Mouse (Mus musculus): ENCODE data around the gene Spock2. TPM values are rescaled to one million over a fixed set of nuclear protein-coding genes. Genes with fewer than 3 reads are reported as not detected.

Spock2 gene
- polyA plus RNA-seq, 1 experiment from 2014 or later = 51.3 TPM

- Histone ChIP-seq H3K4me3 (ENCODE audit: low read length) (no peak overlapping the region), H3K36me3 (ENCODE audit: control insufficient read depth, insufficient read depth, low read length) (no peaks in the 10 kb centered on the region), H3K27me3 (ENCODE audit: control insufficient read depth, insufficient read depth, low read length) (no peaks in the 10 kb centered on the region; the same call in 1 of the 2 replicates), H3K4me2 (replicated peaks; ENCODE audit: low read depth, low read length) (no peak overlapping the region), H3K9me3 (ENCODE audit: control insufficient read depth, low read length) (no peaks in the 10 kb centered on the region), H3K27ac (ENCODE audit: low read depth, low read length) (no peak overlapping the region), H3K4me1 (ENCODE audit: control insufficient read depth, insufficient read depth, low read length) (peaks cover 16% of the 10 kb centered on the region), H3K9ac (ENCODE audit: low read depth, low read length) (no peak overlapping the region)
- WGBS = 92% methylated on average over 9 of the region's 9 CpGs
- no peak for ATAC-seq (ENCODE audit: low FRiP score, low TSS enrichment)
Observed at GRCm38 (mm10) chr10:60113965-60114690, 8.1 kb downstream of the Spock2 start.

- no peak for ATAC-seq (ENCODE audit: low FRiP score, low TSS enrichment)
- 10% methylated on average over 14 of the region's 14 CpGs for WGBS
Observed at GRCm38 (mm10) chr10:60115345-60116185, 9.5 kb downstream of the Spock2 start.

GRCm38 (mm10) chr10:60116997-60117396 is 11.0 kb downstream of the Spock2 start:
- Histone ChIP-seq H3K36me3 (ENCODE audit: control insufficient read depth, insufficient read depth, low read length) (no peaks in the 10 kb centered on the region), H3K4me1 (ENCODE audit: control insufficient read depth, insufficient read depth, low read length) (peaks cover 16% of the 10 kb centered on the region), H3K27me3 (ENCODE audit: control insufficient read depth, insufficient read depth, low read length) (no peaks in the 10 kb centered on the region), H3K9ac (ENCODE audit: low read depth, low read length) (no peak overlapping the region), H3K27ac (ENCODE audit: low read depth, low read length) (no peak overlapping the region), H3K4me3 (ENCODE audit: low read length) (no peak overlapping the region), H3K9me3 (ENCODE audit: control insufficient read depth, low read length) (no peaks in the 10 kb centered on the region), H3K4me2 (replicated peaks; ENCODE audit: low read depth, low read length) (no peak overlapping the region)
- 44% methylated on average over 4 of the region's 4 CpGs for WGBS
- no peak for ATAC-seq (ENCODE audit: low FRiP score, low TSS enrichment)

More at GRCm38 (mm10) chr10:60115345-60116185, 9.5 kb downstream of the Spock2 start:
- H3K27me3 ChIP-seq (ENCODE audit: control insufficient read depth, insufficient read depth, low read length) = no peaks in the 10 kb centered on the region
- 0 out of 2 replicates have a peak overlapping the region, but pooled peaks have one; percentile 17 for H3K4me2 ChIP-seq (replicated peaks; ENCODE audit: low read depth, low read length)
- H3K4me3 ChIP-seq (ENCODE audit: low read length) = no peak overlapping the region
- H3K4me1 ChIP-seq (ENCODE audit: control insufficient read depth, insufficient read depth, low read length) = peaks cover 16% of the 10 kb centered on the region
- H3K36me3 ChIP-seq (ENCODE audit: control insufficient read depth, insufficient read depth, low read length) = no peaks in the 10 kb centered on the region
- H3K9me3 ChIP-seq (ENCODE audit: control insufficient read depth, low read length) = no peaks in the 10 kb centered on the region
- 0 out of 2 replicates have a peak overlapping the region, but pooled peaks have one; percentile 26 for H3K27ac ChIP-seq (ENCODE audit: low read depth, low read length)
- no peak overlapping the region for H3K9ac ChIP-seq (ENCODE audit: low read depth, low read length)

- no peak overlapping the region for H3K27ac ChIP-seq (ENCODE audit: low read depth, low read length)
- H3K27me3 ChIP-seq (ENCODE audit: control insufficient read depth, insufficient read depth, low read length) = no peaks in the 10 kb centered on the region
- H3K4me2 ChIP-seq (replicated peaks; ENCODE audit: low read depth, low read length) = no peak overlapping the region
- ATAC-seq (ENCODE audit: low FRiP score, low TSS enrichment) = no peak
- 66% methylated on average over 7 of the region's 7 CpGs for WGBS
- H3K4me3 ChIP-seq (ENCODE audit: low read length) = no peak overlapping the region
- H3K9me3 ChIP-seq (ENCODE audit: control insufficient read depth, low read length) = no peaks in the 10 kb centered on the region
- H3K36me3 ChIP-seq (ENCODE audit: control insufficient read depth, insufficient read depth, low read length) = no peaks in the 10 kb centered on the region
- H3K4me1 ChIP-seq (ENCODE audit: control insufficient read depth, insufficient read depth, low read length) = peaks cover 16% of the 10 kb centered on the region
- no peak overlapping the region for H3K9ac ChIP-seq (ENCODE audit: low read depth, low read length)
Observed at GRCm38 (mm10) chr10:60118464-60118863, 12.4 kb downstream of the Spock2 start.

- H3K4me1 ChIP-seq (ENCODE audit: control insufficient read depth, insufficient read depth, low read length) = peaks cover 9% of the 10 kb centered on the region
- no peak overlapping the region for H3K9ac ChIP-seq (ENCODE audit: low read depth, low read length)
- H3K36me3 ChIP-seq (ENCODE audit: control insufficient read depth, insufficient read depth, low read length) = no peaks in the 10 kb centered on the region
- H3K9me3 ChIP-seq (ENCODE audit: control insufficient read depth, low read length) = no peaks in the 10 kb centered on the region
- 77% methylated on average over 4 of the region's 4 CpGs for WGBS
- no peak overlapping the region for H3K4me2 ChIP-seq (replicated peaks; ENCODE audit: low read depth, low read length)
- no peak overlapping the region for H3K4me3 ChIP-seq (ENCODE audit: low read length)
- no peaks in the 10 kb centered on the region for H3K27me3 ChIP-seq (ENCODE audit: control insufficient read depth, insufficient read depth, low read length)
- H3K27ac ChIP-seq (ENCODE audit: low read depth, low read length) = no peak overlapping the region
- ATAC-seq (ENCODE audit: low FRiP score, low TSS enrichment) = no peak
Observed at GRCm38 (mm10) chr10:60120630-60121029, 14.6 kb downstream of the Spock2 start.

- Histone ChIP-seq H3K27me3 (ENCODE audit: control insufficient read depth, insufficient read depth, low read length) (no peaks in the 10 kb centered on the region), H3K4me3 (ENCODE audit: low read length) (no peak overlapping the region), H3K4me1 (ENCODE audit: control insufficient read depth, insufficient read depth, low read length) (no peaks in the 10 kb centered on the region), H3K4me2 (replicated peaks; ENCODE audit: low read depth, low read length) (no peak overlapping the region), H3K27ac (ENCODE audit: low read depth, low read length) (no peak overlapping the region), H3K9me3 (ENCODE audit: control insufficient read depth, low read length) (no peaks in the 10 kb centered on the region), H3K9ac (ENCODE audit: low read depth, low read length) (no peak overlapping the region), H3K36me3 (ENCODE audit: control insufficient read depth, insufficient read depth, low read length) (0 out of 2 replicates have a peak, but pooled peaks cover 3% of the 10 kb centered on the region)
- 65% methylated on average over 6 of the region's 6 CpGs for WGBS
- no peak for ATAC-seq (ENCODE audit: low FRiP score, low TSS enrichment)
Observed at GRCm38 (mm10) chr10:60124078-60124477, 18.1 kb downstream of the Spock2 start.

GRCm38 (mm10) chr10:60125529-60126327 is 19.7 kb downstream of the Spock2 start:
- Histone ChIP-seq H3K36me3 (ENCODE audit: control insufficient read depth, insufficient read depth, low read length) (0 out of 2 replicates have a peak, but pooled peaks cover 3% of the 10 kb centered on the region), H3K27me3 (ENCODE audit: control insufficient read depth, insufficient read depth, low read length) (no peaks in the 10 kb centered on the region), H3K9ac (ENCODE audit: low read depth, low read length) (no peak overlapping the region), H3K4me1 (ENCODE audit: control insufficient read depth, insufficient read depth, low read length) (no peaks in the 10 kb centered on the region), H3K9me3 (ENCODE audit: control insufficient read depth, low read length) (no peaks in the 10 kb centered on the region), H3K27ac (ENCODE audit: low read depth, low read length) (no peak overlapping the region), H3K4me2 (replicated peaks; ENCODE audit: low read depth, low read length) (peak overlapping the region; percentile 13; the same call in 1 of the 2 replicates), H3K4me3 (ENCODE audit: low read length) (no peak overlapping the region)
- ATAC-seq (ENCODE audit: low FRiP score, low TSS enrichment) = peak; percentile 55
- WGBS = 30% methylated on average over 19 of the region's 22 CpGs

GRCm38 (mm10) chr10:60128287-60128686 is 22.3 kb downstream of the Spock2 start:
- Histone ChIP-seq H3K4me2 (replicated peaks; ENCODE audit: low read depth, low read length) (no peak overlapping the region), H3K27me3 (ENCODE audit: control insufficient read depth, insufficient read depth, low read length) (no peaks in the 10 kb centered on the region), H3K9ac (ENCODE audit: low read depth, low read length) (no peak overlapping the region), H3K4me3 (ENCODE audit: low read length) (no peak overlapping the region), H3K4me1 (ENCODE audit: control insufficient read depth, insufficient read depth, low read length) (no peaks in the 10 kb centered on the region), H3K9me3 (ENCODE audit: control insufficient read depth, low read length) (no peaks in the 10 kb centered on the region), H3K36me3 (ENCODE audit: control insufficient read depth, insufficient read depth, low read length) (peaks cover 7% of the 10 kb centered on the region; the same call in 1 of the 2 replicates), H3K27ac (ENCODE audit: low read depth, low read length) (no peak overlapping the region)
- 87% methylated on average over 9 of the region's 9 CpGs for WGBS
- no peak for ATAC-seq (ENCODE audit: low FRiP score, low TSS enrichment)
